Mouse (Mus musculus) fibroblast of lung, adult 2 months (primary cell): Measurements from ENCODE around the gene Gosr1.
"Not testable (repeated sequence)": the region's sequence is repeated elsewhere in the genome, so short reads cannot be mapped to it uniquely, and the experiment has no call there.

Experiments used
- DNase-seq: peaks from one replicate; pipeline ENCODE4 v3.0.0-alpha.2; 2011; ENCODE audit warnings: low read depth

Gosr1 gene

DNA sequence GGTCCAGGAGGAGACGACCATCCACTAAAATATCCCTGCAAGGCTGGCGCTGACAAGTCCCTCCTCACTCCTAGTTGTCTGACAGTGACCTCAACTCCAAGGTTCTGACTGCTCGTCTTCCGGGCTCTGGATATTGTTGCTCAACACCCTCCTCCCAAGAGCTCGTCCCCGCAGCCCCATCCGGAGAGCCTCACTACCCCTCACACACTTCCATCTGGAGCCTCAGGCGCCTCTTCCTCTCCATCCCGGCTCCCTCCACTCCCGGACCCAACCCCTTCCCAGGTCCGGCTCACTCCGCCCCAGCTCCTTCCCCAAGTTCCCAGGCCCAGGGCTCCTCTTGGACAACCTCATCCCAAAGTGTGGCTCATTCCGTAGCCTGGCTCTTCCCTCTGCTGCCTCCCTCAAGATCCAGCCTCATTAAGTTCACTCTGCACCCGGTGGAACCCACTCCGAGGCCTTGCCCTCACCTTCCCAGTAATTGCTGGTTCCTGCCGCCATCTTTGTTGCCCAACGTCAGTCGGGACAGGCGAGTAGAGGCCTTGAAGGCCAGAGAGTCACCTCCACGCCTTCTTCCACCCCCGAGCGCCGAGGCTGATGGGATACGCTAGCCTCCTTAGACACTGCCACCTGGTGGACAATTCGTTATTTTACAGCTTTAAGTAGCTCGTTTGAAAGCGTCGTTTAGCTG, at the start of gene Gosr1:
TSS of gene Gosr1 (minus strand) at position 527 of the 688 bp plus-strand sequence.
- peak; percentile 85 for DNase-seq

DNA sequence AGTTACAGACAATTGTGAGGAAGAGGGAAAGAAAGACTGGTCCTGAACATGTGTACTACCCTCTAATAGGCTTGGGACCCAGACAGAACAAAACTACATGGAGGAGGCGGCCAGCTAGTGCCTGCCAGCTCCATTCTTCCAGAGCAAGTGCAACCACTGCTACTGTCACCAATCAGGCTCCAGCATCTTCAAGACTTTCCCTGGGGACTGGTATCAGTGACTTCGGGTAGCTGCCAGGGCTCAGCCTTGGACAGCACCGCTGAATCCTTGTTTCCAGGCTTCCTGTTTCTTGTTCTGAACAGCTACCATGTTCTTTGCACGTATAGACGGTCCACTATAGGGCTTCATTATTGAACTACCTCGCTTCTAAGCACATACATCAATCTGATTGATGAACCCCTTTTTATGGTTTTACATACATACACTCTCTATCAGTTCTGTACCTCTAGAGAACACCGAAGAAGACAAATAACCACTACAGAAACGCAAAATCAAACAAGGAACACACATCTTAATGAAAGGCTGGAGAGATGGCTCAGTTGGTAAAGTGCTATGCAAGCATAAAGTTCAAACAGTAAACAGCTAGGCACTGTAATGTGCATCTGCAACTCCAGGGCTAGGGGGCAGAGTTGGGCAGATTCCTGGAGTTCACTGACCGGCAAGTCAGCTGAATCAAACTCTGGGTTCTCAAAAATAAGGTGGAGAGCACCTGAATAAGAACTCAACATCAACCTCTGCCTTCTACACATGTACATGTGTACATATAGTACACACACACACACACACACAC, 47.5 kb upstream of the Gosr1 start:
- DNase-seq, result no peak

DNA sequence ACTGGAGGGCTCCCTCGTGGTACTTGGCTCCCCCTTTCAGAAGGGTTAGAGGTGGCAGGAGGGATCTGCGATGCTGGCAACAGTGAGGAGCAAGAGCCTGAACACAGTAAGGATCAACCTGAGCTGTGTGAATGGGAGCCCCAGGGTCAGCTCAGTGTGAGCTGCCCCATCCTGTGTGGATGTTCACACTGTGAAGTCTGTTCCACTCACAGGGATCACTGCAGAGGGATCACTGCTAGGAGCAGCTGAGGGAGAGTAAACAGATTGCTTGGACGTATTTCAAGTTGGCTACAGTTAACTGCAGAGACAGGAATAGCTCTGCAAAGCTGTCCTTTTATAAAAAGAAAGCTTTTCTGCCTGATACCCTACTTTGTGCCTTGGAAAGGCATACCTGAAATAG, 46.1 kb upstream of the Gosr1 start:
- DNase-seq, result no peak

DNA sequence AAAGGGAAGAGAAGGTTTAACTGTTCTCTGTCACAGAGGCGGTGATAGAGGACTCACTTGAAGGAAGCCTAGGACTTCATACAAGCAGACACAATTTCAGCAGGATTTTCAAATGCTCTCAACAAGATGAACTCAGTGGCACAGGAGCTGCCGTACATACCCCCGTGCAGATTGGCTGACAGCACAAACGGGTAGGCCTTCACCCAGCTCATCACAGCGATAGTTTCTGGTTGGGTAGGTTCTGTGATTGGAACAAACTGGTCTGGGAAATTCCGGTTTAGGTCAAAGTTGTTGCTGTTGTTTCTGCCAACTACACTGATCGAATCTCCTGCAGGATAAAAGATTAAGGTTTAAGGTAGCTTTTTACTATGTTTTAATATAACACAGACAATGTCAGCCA, 45.2 kb upstream of the Gosr1 start:
- DNase-seq, result no peak

DNA sequence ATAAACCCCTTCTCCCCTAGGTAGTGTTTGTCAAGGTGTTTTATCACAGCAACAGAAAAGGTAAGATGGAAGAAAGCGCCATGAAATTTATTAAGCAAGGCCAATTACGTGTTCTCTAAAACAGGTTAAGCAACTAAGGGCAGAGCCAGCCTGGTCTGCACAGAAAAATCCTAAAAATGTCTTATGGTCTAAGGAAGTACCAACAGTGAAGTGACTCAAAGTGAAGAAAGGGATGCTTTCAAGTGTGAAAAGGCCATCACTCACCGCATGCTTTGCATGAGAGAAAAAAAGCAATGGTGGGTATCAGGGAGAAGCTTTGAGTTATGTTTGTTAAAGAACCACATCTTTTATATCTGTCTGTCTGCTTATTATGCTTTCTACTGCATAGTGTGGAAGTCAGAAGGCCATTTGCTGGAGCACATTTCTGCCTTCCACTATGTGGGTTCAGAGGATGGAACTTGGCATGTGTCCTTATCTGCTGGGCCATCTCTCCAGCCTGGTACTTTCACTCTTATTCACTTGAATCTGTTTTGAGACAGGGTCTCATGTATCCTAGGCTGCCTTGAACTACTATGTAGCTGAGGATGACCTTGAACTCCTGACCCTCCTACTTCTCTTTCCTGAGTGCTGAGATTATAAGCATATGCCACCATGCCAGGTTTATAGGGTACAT, 43.8 kb upstream of the Gosr1 start:
- DNase-seq, result no peak

DNA sequence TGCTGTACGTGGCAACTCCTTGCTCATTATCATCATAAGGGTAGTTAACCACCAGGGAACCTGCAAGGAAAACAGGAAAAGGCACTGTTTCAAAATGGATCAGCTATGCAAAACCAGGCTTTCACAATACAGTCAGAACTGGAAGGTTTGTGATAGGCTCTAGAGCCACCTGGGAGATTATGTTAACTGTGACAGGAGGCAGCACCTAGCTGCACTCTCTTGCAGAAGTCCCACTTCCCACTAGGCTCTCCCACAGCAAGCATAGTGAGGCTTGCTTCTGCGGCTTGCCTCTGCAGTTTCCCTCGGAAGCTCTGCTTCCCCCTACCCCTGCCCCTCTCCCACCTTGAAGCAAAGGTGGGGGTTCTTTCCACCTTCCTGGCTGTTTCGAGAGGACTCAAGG, 42.6 kb upstream of the Gosr1 start:
- DNase-seq, result no peak

DNA sequence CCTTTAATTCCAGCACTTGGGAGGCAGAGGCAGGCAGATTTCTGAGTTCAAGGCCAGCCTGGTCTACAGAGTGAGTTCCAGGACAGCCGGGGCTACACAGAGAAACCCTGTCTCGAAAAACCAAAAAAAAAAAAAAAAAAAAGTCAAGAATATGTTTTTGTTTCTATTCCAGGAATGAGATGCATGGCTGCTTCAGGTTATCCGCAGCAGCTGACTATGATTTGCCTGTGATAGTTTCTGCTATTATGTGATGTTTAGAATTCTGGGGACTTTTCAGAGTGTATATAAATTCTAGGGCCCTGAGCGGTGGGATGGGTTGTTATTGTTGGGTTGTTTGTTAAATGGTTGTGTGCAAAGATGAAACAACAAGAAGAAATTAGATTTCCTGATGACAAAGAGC, 41.7 kb upstream of the Gosr1 start:
- DNase-seq, result not testable (repeated sequence)

DNA sequence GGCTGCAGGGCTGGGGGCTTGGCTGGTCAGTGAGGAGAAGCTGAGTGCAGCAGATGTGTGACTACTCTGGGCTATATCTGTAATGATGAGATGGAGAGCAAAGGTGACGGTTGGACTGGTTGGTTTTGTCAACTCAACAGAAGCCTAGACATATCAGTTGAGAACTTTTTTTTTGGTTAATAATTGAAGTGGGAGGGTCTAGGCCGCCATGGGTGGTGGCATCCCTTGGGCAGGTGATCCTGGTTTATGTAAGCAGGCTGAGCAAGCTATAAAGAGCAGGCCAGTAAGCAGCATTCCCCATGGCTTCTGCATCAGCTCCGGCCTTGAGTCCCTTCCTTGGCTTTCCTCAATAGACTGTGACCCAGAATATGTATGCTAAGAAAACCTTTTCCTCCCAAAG, 39.9 kb upstream of the Gosr1 start:
- no peak for DNase-seq

DNA sequence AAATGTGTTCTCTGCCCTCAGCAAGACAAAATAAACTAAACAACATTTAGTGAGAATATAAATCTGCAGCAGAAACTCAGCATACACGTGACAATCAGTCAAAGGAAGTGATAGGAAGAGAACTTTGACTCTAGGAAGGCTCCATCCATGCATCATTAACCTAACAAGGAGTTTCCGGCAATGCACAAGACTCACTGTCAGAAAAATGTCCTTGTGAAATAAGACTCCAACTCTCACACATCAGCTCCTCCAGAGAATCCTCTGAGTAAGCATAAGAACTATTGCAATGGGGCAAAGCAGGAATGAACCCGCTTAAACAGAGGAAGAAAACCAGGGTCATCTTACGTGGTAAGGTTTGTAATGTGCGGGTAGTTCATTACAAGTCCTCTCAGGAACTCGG, 33.9 kb upstream of the Gosr1 start:
- DNase-seq, result no peak

DNA sequence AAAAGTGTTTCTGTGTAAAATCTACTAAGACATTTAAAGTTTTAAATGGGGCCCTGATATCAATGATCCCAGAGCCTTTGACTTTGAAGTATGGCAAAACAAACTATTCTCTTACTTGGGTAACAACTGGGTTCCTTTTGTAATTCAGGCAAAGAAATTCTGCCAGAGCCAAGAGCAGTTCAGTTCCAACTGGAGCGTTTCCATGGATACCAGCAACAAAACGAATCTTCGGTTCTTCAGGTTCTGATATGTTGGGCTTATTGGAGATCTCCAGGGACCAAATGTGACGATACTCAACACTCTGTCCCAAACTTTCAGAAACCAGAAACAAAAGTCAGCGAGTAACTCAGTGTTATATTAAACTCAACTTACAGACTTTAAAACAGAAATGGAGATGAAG, 31.9 kb upstream of the Gosr1 start:
- no peak for DNase-seq

DNA sequence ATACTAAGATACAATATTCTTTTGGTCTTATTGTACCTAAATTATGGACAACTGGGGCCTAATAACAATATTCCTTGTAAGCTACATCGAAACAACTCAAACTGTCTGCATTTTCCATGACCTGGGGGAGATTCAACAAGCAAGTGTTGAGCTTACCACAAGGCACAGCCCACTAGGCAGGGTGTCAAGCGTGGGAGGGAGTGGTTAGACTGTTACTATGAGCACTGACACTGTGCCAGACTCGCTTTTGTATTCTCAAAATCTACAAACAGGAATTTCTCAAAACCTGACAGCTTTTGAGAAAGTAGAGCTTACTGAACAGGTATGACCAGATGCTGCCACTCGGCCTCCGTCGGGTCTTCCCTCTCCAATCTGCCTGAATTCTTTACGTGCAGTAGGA, 28.0 kb upstream of the Gosr1 start:
- DNase-seq, result no peak

DNA sequence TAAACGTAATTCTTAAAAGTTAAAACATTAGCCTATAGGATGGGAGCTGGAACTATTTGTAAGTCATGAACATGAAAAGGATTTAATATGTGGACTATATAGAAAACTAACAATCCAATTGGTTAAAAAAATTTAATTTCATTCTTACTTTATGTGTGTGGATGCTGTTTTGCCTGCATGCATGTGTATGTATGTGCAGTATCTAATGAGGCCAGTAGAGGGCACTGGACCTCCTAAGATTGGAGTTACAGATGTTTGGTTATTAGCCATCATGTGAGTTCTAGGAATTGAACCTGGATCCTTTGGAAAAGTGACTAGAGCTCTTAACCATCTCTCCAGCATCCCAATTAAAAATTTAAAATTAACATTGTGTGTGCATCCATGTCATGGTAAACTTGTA, 25.9 kb upstream of the Gosr1 start:
- DNase-seq, result peak; percentile 30

DNA sequence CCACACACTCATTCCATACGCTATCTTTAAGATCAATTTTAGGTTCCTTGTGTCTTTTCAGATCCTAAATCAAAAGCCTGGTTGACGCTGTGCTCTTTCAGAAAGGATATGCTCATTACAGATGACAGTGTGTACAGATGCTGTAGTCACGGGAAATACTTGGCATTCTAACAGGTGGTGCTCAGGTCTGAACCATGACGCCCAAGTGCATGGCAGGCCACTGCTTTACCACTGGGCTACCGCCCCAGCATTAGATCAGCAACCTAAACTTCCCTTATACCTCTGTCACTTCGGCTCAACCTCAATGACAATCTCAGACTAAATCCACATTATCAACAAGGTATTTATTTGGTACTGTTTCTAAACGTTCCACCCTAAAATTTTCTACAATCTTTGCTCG, 12.2 kb upstream of the Gosr1 start:
- no peak for DNase-seq

DNA sequence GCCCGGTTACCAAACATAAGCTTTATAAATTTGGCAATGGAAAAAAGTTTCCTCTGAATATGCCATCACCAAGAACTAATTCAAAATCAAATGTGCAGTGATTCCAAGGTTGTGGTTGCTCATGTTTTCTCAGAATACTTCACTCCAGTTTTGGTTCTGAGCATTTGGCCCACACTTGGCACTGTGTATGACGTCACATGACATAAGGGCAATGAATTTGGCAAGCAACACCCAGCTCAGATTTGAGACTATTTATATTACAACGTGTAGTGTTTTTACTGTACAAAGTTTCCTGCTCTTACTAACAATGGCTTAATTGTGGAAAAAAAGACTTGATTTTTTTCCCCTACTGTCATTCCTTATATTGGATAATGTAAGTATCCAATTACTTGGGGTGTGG, 10.4 kb upstream of the Gosr1 start:
- DNase-seq, result peak; percentile 71

DNA sequence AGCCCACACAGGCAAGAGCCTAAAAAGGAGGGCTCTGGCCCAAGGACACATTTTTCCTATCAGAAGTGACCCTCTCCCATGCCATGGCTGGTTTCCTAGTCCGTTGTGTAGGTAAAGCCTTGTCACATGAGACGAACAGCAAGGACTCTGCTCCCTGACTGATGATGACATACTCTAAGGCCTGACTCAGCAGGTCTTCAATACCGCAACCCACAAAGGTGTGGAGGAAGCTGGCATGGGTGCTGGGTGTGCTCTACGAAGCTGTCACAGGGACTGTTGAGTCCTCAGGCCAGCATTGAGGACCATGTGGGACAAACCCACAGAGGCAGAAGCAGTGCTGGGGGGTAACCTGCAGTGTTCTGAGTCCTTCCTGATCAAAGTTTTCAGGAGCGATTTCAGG, 7.2 kb upstream of the Gosr1 start:
- DNase-seq, result no peak

DNA sequence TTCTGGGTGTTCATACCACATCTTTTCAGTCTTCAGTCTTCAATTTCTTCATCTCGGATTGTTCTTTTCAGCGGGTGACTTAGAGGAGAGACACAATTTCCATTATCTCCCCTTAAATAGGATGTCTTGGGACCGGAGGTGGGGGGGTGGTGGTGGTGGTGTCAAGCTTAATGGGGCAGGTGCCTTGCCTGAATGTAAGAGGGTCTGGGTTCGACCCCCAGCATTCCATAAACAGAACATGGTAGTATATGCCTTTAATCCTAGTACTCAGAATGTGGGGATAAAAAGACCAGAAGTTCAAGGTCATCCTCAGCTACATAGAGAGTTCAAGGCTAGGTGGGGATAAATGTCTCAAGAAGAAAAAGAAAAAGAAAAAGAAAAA, 353 bp upstream of the Gosr1 start:
- DNase-seq, result no peak

DNA sequence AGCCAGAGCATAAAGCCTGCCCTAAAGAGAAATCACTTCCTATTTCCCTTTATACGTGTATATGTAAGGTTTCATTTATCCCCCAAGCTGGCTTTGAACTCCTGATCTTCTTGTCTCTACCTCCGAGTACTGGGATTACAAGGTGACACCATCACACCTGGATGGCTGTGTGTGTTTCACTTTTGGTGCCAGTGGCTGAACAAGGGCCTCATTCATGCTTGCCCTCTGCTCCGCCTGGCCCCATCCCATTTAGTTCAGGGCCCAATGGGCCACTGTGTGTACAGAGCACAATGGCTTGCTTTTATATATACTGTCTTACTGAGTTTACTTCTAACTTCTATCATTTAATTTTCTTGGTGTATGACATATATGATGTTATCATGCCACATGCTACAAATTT, 11.1 kb downstream of the Gosr1 start:
- no peak for DNase-seq

DNA sequence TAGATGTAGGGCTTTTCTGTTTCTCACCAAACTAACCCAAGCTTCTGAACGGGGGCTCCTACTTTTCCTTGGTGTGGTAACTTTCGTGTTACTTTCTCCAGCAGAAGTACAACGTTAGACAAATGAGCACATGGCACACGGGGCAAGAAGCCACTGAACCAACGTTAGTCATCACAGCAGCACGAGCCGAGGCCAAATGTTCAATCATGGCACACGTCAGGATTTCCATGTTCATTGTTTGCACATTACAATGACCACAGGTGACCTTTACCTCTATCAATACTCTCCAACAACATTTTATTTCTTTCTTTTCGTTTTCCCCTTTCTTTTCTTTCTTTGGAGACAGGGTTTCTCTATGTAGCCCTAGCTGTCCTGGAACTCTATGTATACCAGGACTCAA, 14.6 kb downstream of the Gosr1 start:
- no peak for DNase-seq

DNA sequence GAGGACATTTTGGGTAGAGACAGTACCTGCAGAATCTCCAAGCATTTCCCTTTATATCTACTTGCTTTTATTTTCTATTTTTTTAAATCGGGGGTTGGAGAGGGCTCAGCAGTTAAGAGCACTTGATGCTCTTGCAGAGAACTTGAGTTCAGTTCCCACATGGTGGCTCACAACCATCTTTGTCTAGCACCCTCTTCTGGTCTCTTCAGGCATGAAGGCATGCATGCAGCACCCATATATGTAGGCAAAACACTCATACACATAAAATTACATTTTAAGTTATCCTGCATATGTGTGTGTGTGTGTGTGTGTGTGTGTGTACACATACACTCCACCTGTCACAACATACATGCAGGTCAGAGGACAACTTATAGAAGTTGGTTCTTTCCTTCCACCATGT, 17.5 kb downstream of the Gosr1 start:
- no peak for DNase-seq

DNA sequence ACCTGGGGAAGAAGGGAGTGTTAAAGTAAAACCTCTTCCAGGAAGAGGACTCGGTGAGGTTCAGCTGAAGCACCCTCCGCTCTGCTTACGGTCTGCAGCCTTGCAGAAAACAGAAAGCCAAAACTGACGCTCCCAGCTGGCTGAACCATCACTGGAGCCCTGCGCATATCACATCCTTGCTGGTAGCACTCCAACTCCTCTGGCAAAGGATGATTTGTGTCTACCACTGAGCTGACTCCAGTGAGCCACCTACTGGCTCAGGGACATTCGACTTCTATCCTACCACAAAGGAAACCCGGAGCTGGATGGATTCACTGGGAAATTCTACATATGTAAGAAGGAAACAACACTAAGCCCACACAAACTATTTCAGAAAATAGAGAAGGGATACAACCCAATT, 18.8 kb downstream of the Gosr1 start:
- DNase-seq, result no peak

DNA sequence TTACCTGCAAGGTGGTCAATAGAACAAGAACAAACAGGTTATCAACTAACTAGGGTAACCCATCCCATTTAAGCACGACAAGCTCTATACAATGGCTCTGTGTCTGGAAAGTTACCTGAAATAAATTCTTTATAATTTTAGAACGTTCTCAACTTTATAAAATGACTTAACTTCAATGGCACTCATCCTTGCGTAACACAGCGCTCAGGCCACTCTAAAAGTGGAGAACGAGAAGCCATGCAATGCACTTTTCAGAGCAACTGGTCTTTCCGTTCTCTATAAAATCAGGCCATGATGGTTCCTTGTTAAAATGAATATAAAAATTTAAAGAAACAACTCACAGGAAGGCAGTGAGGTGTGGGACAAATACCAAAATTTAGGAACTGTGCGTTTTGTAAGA, 20.9 kb downstream of the Gosr1 start:
- no peak for DNase-seq

DNA sequence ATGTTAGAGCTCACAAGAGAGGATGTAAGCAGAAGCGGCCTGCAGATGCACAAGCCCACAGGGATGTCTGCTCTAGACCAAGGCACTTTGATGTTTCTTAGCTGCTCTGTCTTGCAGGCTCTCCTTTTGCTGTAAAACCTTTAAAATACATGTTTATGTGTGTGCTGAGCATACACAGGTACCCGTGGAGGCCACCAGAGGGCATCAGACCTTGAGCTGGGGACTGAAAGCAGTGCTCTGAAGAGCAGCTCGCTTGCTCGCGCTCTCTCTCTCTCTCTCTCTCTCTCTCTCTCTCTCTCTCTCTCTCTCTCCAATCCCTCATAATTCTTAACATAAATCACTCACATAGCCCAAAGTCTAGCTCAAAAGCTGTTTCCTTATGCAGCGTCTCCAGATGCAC, 24.3 kb downstream of the Gosr1 start:
- no peak for DNase-seq

DNA sequence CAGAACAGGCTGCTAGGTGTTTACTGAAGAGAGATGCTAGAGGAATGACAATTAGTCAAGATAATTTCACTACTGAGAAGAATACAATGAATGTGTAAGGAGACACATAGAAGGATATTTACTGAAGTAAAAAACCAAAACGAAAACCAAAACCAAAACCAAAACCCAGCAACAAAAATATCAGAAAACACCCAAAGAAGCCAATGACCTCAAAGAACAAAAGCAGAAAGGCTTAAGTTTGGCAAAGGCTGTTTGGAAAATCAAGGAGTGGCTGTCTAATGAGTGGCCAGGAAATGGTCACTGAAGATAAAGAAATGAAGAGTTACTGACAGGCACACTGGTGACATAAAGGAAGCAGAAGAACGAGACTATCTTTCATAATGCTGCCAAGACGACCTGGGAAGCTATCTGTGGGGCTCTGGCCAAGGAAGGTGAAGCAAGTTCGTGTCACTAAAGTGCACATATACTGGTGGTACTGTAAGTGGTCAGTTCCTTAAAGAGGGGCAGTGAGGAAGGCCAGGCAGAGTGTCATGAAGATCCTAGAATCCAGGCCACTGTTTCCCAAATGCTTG, 27.5 kb downstream of the Gosr1 start:
- no peak for DNase-seq
